ENCODE assay signal across 8 mouse cellular contexts in genomic region chr14:78677852-78678588, GRCm38 (mm10). TPM values are rescaled to one million over a fixed set of nuclear protein-coding genes. Genes with fewer than 3 reads are reported as not detected.
DNase-seq lines count a peak whose midpoint lies in the region; ATAC-seq and TF ChIP-seq lines count a peak whose summit lies in the region.

No protein-coding gene starts in this region.

- no peak overlapping the region for H3K9ac ChIP-seq in heart, embryonic 15.5 days

- peak in 1 of 2 experiments; percentile 56 for DNase-seq in layer of hippocampus, adult 2 months (ENCODE audit: low spot score in 2 of 2)
- DNase-seq in layer of hippocampus, adult 11-12 months (ENCODE audit: low spot score), result no peak
- peak; percentile 44 for DNase-seq in embryo, embryonic 11 days
- DNase-seq in left cerebral cortex, postnatal 25 days (ENCODE audit: low spot score in 2 of 2), result peak; percentile 75 to 95
- peak; percentile 80 to 82 for DNase-seq in right cerebral cortex, adult 2 months (ENCODE audit: low spot score in 2 of 2)
- DNase-seq in thymus, postnatal 36 days, result no peak
- DNase-seq in B cell, adult 2 months, result no peak

- 25% methylated on average over 7 of the region's 7 CpGs for WGBS in heart, embryonic 15.5 days

- TF ChIP-seq CTCF in layer of hippocampus, adult 2 months (conservative IDR thresholded peaks at IDR 0.05), result peak; percentile 24; the same call in 1 of the 2 replicates

- no peak for ATAC-seq in heart, embryonic 15.5 days (replicated peaks; ENCODE audit: insufficient number of reproducible peaks, insufficient read depth, low FRiP score, low read depth)

- peaks cover 25% of the 10 kb centered on the region for H3K4me1 ChIP-seq in heart, embryonic 15.5 days (replicated peaks)

- H3K36me3 ChIP-seq in heart, embryonic 15.5 days, result no peaks in the 10 kb centered on the region

- no peak overlapping the region; the same call in 1 of the 2 replicates for H3K4me3 ChIP-seq in layer of hippocampus, adult 2 months
- no peak overlapping the region for H3K4me3 ChIP-seq in heart, embryonic 15.5 days

- H3K9me3 ChIP-seq in heart, embryonic 15.5 days (replicated peaks), result no peaks in the 10 kb centered on the region

- peak overlapping the region; percentile 12; the same call in 1 of the 2 replicates for H3K4me2 ChIP-seq in heart, embryonic 15.5 days

- H3K27ac ChIP-seq in layer of hippocampus, adult 2 months, result peak overlapping the region; percentile 66
- H3K27ac ChIP-seq in heart, embryonic 15.5 days, result peak overlapping the region; percentile 31

- intact Hi-C loops in left cerebral cortex, postnatal 25 days (cut with DNase I), result loop anchor here (2.0 to 10.0 kb wide), 4 partner anchors 34 to 627 kb away; partner anchors contain the start of genes Rgcc and Vwa8

- no peaks in the 10 kb centered on the region for H3K27me3 ChIP-seq in heart, embryonic 15.5 days

RNA-seq across cellular contexts. Expression of gene Dgkh, which starts 54.6 kb away (rescaled TPM):
- 100 to 1,000 TPM; 110 to 123 TPM for total RNA-seq in layer of hippocampus, adult 2 months (2021)
- 1.4 and 1.9 TPM in 2 replicates for polyA plus RNA-seq in heart, embryonic 15.5 days (2015; fragmentation: Nextera tagmentation; extraction: Ambion mirVana)
- total RNA-seq in left cerebral cortex, postnatal 25 days (2021), result 10 to 100 TPM; 79.4 to 84.9 TPM

Comparison
In these comparisons a context has a peak if more than half of its experiments do, and no peak if none do; other contexts are left out.
1. DNase-seq: peak in embryo, embryonic 11 days (single experiment), left cerebral cortex, postnatal 25 days (2 of 2) and right cerebral cortex, adult 2 months (2 of 2); none in layer of hippocampus, adult 11-12 months (single experiment), thymus, postnatal 36 days (0 of 2) and B cell, adult 2 months (0 of 2).